Mouse (Mus musculus) lung, embryonic 16.5 days (tissue): ENCODE data around the gene Klhl8. TPM values are rescaled to one million over a fixed set of nuclear protein-coding genes. Genes with fewer than 3 reads are reported as not detected.
A peak's percentile ranks its signal among the peaks of the same experiment; 100 is the strongest.

Experiments used
- ATAC-seq: fragments of 200-750 bp; cut with Nextera tagmentation; 2 replicates; pipeline ENCODE4 v1.8.0; 2017; ENCODE audit warnings: low read depth, mild to moderate bottlenecking, moderate library complexity
- H3K27ac ChIP-seq: fragments of 300-500 bp; sonication (generic); 2 replicates; pipeline ENCODE4 v1.5.1; 2014; ENCODE audit warnings: mild to moderate bottlenecking, control low read depth, low read length
- H3K27me3 ChIP-seq: fragments of 300-500 bp; sonication (generic); 2 replicates; pipeline ENCODE4 v1.6.1; 2014; ENCODE audit warnings: low read depth, low read length, mixed read lengths; ENCODE audit not compliant: control insufficient read depth, insufficient read depth
- H3K36me3 ChIP-seq: fragments of 300-500 bp; sonication (generic); 2 replicates; pipeline ENCODE4 v1.6.1; 2014; ENCODE audit warnings: low read length; ENCODE audit not compliant: control insufficient read depth, insufficient read depth
- H3K4me1 ChIP-seq: fragments of 300-500 bp; sonication (generic); replicated peaks from 2 replicates; pipeline ENCODE4 v1.6.1; 2014; ENCODE audit warnings: low read length, mixed read lengths; ENCODE audit not compliant: control insufficient read depth, insufficient read depth
- H3K4me2 ChIP-seq: fragments of 300-500 bp; sonication (generic); 2 replicates; pipeline ENCODE4 v1.6.1; 2014; ENCODE audit warnings: low read depth, low read length, control low read depth
- H3K4me3 ChIP-seq: fragments of 300-500 bp; sonication (generic); 2 replicates; pipeline ENCODE4 v1.5.1; 2014; ENCODE audit warnings: mild to moderate bottlenecking, low read length, control low read depth
- H3K9ac ChIP-seq: fragments of 300-500 bp; sonication (generic); 2 replicates; pipeline ENCODE4 v1.6.1; 2014; ENCODE audit warnings: low read length, control low read depth
- H3K9me3 ChIP-seq: fragments of 300-500 bp; sonication (generic); 2 replicates; pipeline ENCODE4 v1.6.1; 2016; ENCODE audit warnings: low read length; ENCODE audit not compliant: control insufficient read depth
- WGBS: fragments of 180-500 bp; shearing (Covaris S2); extraction: QIAGEN DNeasy Blood & Tissue Kit; methylation state at CpG from one replicate; pipeline ENCODE4 v1.1.7; 2014; 5-methylcytosine and 5-hydroxymethylcytosine counted together
- polyA plus RNA-seq: library from polyadenylated mRNA; unstranded; fragments of >200 nt; fragmentation: Nextera tagmentation; extraction: Ambion mirVana; gene quantifications from 2 replicates; pipeline ENCODE4 v1.2.1, GENCODE M21; 2015

Gene Klhl8
- polyA plus RNA-seq, 1 experiment from 2014 or later = 11.1 TPM

DNA sequence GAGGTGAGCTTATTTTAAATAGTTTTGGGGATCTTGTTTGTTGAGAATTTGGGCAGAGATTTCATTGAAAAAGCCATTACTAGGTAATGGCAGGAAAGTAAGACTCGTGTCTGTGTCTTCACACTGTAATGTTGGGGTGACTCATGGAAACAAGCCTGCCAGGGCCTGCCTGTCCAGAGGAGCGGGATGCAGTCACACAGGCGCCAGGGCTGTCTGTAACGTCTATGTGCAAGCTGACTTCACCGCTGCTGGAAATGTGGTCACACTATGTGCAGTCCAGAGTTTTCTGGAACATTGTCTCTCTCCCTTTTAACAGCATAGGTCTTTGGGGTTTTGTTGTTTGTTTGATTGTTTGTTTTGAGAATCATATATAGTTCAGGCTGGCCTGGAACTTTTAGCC, 88.1 kb downstream of the Klhl8 start:
- Histone ChIP-seq H3K27ac (no peak overlapping the region), H3K9me3 (no peaks in the 10 kb centered on the region), H3K4me1 (peaks cover 22% of the 10 kb centered on the region), H3K9ac (no peak overlapping the region), H3K4me3 (no peak overlapping the region), H3K4me2 (no peak overlapping the region), H3K27me3 (no peaks in the 10 kb centered on the region), H3K36me3 (peaks cover 4% of the 10 kb centered on the region)
- ATAC-seq = no peak
- 94% methylated on average over 5 of the region's 5 CpGs for WGBS

DNA sequence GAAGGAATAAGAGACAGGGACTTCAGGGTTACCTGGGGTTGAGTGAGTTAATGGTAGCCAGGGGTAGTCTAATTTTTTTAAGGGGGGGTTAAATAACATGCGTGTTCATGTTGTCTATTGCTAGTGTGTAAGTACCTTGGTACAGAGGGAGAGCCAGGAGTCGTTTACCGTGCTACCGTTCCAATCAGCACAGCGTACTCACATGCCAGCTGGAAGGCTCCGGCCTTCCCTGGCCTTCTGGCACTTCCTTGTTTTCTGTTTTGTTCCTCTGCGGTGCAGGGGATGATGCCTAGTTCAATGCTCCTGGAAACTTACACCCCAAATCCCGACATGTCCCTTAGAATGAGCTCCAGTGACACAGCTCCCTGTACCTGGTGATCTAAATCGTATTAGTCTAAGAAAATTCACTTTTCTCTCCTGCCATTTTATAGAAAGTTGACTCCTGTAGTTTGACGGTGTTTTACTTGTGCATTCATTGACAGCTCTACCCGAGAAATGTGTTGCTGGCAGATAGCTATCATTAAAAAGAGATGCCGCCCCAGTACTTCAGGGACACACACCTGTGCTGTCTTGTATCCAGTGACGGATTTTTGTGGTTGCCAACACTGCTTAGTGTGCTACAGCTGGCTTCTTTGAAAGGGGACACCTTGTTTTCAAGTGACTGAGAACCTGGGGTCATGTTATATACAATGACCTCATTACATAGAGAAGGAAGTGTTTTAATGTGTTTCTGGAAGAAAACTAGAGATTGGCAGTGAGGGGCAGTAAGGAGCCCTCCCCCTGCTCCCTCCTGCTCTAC, 89.4 kb downstream of the Klhl8 start:
- H3K4me2 ChIP-seq = no peak overlapping the region
- no peak overlapping the region for H3K27ac ChIP-seq
- H3K9me3 ChIP-seq = no peaks in the 10 kb centered on the region
- H3K9ac ChIP-seq = no peak overlapping the region
- no peaks in the 10 kb centered on the region for H3K27me3 ChIP-seq
- H3K4me3 ChIP-seq = no peak overlapping the region
- peaks cover 4% of the 10 kb centered on the region for H3K36me3 ChIP-seq
- no peak for ATAC-seq
- WGBS = 64% methylated on average over 13 of the region's 13 CpGs
- H3K4me1 ChIP-seq = peaks cover 22% of the 10 kb centered on the region

DNA sequence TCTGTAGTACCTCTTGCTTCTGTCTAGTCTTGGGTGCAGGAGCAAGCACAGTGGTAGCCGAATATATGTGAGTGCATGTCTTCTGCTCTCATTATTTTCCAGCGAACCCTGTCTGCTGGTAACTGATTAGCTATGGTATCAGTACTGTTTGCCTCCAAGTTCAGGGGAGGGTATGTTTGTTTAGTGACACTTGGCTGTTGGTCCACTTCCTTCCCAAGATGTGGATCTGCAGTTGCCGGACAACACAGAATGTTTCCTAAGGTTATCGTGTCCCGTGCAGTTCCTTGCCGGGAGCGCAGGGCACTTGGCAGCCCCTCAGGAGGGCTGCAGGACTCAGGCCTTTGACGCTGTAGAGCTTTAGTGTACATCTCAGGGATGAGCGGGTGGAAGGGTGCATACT, 90.0 kb downstream of the Klhl8 start:
- Histone ChIP-seq H3K4me1 (peaks cover 22% of the 10 kb centered on the region), H3K4me3 (no peak overlapping the region), H3K27ac (no peak overlapping the region), H3K27me3 (no peaks in the 10 kb centered on the region), H3K9me3 (no peaks in the 10 kb centered on the region), H3K9ac (no peak overlapping the region), H3K36me3 (peaks cover under 1% of the 10 kb centered on the region), H3K4me2 (no peak overlapping the region)
- 40% methylated on average over 9 of the region's 9 CpGs for WGBS
- no peak; the same call in 1 of the 2 replicates for ATAC-seq

DNA sequence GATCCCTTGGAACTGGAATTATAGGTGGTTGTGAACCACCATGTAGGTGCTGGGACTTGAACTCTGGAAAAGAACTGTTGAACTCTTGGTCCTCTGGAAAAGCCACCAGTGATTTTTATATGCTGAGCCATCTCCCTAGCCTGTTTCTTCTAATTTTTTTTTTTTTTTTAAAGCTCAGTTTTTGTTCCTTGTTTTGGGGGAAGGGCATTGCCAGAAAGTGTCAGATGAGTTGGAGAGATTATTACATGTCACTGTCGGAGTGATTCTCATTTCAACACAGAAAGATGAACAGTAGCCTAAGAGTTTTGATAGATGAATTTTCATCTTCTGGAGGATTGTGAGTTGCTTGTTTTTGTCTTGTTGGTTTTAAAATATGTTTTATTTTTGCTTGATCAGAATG, 91.4 kb downstream of the Klhl8 start:
- no peak overlapping the region for H3K27ac ChIP-seq
- no peak overlapping the region for H3K4me2 ChIP-seq
- H3K4me1 ChIP-seq = peaks cover 28% of the 10 kb centered on the region
- H3K9ac ChIP-seq = no peak overlapping the region
- H3K4me3 ChIP-seq = no peak overlapping the region
- no peaks in the 10 kb centered on the region for H3K9me3 ChIP-seq
- no peaks in the 10 kb centered on the region for H3K36me3 ChIP-seq
- ATAC-seq = no peak
- WGBS = 84% methylated on average over 1 of the region's 1 CpGs
- no peaks in the 10 kb centered on the region for H3K27me3 ChIP-seq

DNA sequence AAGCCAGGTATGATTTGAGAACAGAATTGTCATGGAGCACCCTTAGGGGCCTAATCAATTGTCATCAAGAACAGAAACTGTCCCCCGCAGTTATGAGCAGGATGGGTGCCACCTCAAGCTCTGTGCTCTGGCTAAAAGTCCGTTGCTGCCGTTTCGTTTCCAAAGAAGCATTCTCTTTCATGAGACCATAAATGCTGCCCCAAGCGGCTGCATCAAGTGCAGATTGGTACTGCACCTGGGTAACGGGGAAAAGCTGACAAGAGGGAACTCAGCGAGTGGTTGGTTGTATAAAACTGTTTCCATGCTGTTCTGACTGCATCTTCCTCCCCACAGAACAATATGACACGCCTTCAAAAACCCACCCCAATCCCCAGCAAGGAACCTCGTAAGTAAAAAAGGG, 92.5 kb downstream of the Klhl8 start:
- peaks cover 27% of the 10 kb centered on the region for H3K4me1 ChIP-seq
- no peaks in the 10 kb centered on the region for H3K27me3 ChIP-seq
- H3K4me3 ChIP-seq = no peak overlapping the region
- no peaks in the 10 kb centered on the region for H3K9me3 ChIP-seq
- H3K36me3 ChIP-seq = no peaks in the 10 kb centered on the region
- no peak overlapping the region for H3K9ac ChIP-seq
- 87% methylated on average over 9 of the region's 9 CpGs for WGBS
- ATAC-seq = no peak
- H3K4me2 ChIP-seq = no peak overlapping the region
- H3K27ac ChIP-seq = no peak overlapping the region

DNA sequence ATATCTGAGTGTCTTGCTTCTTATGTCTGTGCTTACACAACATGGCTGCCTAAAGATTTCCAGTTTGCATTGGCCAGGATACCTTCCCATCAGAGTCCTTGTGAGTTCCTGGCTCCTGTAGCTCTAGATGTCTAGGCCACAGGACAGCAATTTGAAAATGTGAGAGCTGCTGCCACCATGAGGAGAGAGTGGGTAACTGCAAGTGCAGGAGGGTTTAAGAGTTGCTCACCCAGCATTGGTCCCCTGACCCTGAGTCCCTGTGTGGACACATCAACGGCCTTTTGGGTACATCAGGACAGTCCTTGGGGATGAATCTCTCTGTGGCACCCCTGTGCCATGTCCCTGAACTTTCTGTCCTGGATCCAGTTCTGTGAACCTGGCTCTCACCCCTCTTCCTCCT, 93.3 kb downstream of the Klhl8 start:
- Histone ChIP-seq H3K27me3 (no peaks in the 10 kb centered on the region), H3K27ac (no peak overlapping the region), H3K4me3 (no peak overlapping the region), H3K9ac (no peak overlapping the region), H3K4me2 (no peak overlapping the region), H3K4me1 (peaks cover 23% of the 10 kb centered on the region), H3K9me3 (no peaks in the 10 kb centered on the region), H3K36me3 (no peaks in the 10 kb centered on the region)
- peak; percentile 43; the same call in 1 of the 2 replicates for ATAC-seq
- WGBS = 17% methylated on average over 1 of the region's 1 CpGs

DNA sequence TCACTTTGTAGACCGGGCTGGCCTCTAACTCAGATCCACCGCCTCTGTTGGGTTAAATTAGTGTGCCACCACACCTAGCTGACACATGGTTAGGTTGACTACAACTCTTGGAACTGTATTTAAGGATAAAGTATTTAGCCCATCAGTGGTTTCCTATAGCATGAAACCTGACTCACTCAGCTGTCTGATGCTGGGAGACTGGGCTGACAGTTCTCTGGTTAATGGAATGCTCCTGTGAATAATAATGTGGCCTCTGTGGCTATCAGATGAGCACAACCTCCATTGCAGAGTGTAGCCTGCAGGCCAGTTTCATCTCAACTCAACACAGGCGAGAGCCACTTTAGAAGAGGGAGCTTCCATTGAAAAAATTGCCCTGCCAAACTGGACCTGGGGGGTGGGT, 94.3 kb downstream of the Klhl8 start:
- no peak overlapping the region for H3K4me2 ChIP-seq
- H3K9me3 ChIP-seq = no peaks in the 10 kb centered on the region
- no peak overlapping the region for H3K9ac ChIP-seq
- H3K4me3 ChIP-seq = no peak overlapping the region
- no peak for ATAC-seq
- peaks cover 20% of the 10 kb centered on the region for H3K4me1 ChIP-seq
- WGBS = 92% methylated on average over 3 of the region's 3 CpGs
- no peaks in the 10 kb centered on the region for H3K36me3 ChIP-seq
- no peaks in the 10 kb centered on the region for H3K27me3 ChIP-seq
- no peak overlapping the region for H3K27ac ChIP-seq

DNA sequence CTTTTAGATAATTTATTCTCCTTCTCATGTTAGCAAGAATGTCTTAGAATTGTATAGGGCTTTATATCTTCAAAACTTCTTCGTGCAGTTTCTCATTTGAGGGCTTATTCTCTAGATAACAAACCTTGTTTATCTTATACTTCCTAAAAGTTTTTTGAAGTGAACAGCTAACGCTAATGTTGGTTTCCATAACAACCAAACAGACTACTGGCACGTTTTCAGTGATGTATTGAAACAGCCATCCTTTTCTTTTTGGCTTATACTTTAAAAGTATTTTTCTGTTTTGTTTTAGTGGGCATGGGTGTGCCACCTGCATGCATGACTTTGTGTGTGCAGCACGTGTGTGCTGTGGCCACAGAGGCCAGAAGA, 95.8 kb downstream of the Klhl8 start:
- Histone ChIP-seq H3K4me1 (peaks cover 11% of the 10 kb centered on the region), H3K36me3 (no peaks in the 10 kb centered on the region), H3K27me3 (no peaks in the 10 kb centered on the region), H3K27ac (no peak overlapping the region), H3K9me3 (no peaks in the 10 kb centered on the region), H3K4me2 (no peak overlapping the region), H3K9ac (no peak overlapping the region), H3K4me3 (no peak overlapping the region)
- no peak for ATAC-seq
- 20% methylated on average over 4 of the region's 4 CpGs for WGBS

DNA sequence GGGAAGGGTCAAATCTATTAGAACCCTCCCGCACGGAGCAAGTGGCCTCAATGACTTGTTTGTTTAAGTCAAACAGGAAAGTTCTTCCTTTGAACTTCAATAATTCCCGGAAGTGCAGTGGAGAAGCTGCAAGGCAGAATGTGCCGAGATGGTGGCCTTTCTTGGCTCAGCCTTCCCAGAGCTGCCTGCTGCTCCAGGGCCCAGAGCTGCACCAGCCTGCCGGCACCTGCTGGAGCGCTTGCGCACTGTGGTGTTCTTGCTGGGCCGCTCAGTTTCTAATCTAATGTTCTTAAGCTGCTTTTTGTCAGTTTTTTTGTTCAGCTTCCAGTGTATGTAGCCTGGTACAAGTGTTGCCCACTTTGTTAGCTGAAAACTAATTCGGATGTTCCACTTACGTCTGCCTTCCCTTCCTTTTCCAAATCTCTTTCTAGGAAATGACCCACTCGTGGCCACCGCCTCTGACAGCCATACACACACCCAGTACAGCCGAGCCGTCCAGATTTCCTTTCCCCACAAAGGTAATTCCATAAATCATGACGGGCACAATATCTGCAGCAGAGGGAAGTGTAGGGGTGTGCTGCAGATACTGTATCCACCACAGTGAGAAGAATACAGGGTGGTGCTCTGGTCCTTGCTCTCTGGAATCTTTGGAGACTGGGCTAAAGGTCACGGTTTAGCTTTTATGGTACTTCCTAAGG, 96.4 kb downstream of the Klhl8 start:
- H3K27me3 ChIP-seq = no peaks in the 10 kb centered on the region
- peak overlapping the region; percentile 8; the same call in 1 of the 2 replicates for H3K4me2 ChIP-seq
- H3K9ac ChIP-seq = no peak overlapping the region
- H3K27ac ChIP-seq = peak overlapping the region; percentile 66
- peaks cover 11% of the 10 kb centered on the region for H3K4me1 ChIP-seq
- no peaks in the 10 kb centered on the region for H3K36me3 ChIP-seq
- WGBS = 37% methylated on average over 16 of the region's 16 CpGs
- H3K4me3 ChIP-seq = no peak overlapping the region
- no peaks in the 10 kb centered on the region for H3K9me3 ChIP-seq
- ATAC-seq = peak; percentile 79
